Mouse (Mus musculus) ES-E14 (cell line): ENCODE results near the gene Cd24a. TPM values are rescaled to one million over a fixed set of nuclear protein-coding genes. Genes with fewer than 3 reads are reported as not detected.

ENCODE experiments used
- DNase-seq: peaks from one replicate; pipeline ENCODE4 v3.0.0-alpha.2; 2013; ENCODE audit warnings: low read depth, low spot score
- H3K27ac ChIP-seq: 2 replicates; pipeline ENCODE4 v1.5.1; 2012; ENCODE audit warnings: low read depth, mild to moderate bottlenecking, low read length, moderate library complexity, mixed read lengths; ENCODE audit not compliant: poor library complexity, insufficient read depth, severe bottlenecking
- H3K36me3 ChIP-seq: 2 replicates; pipeline ENCODE4 v1.6.1; 2012; ENCODE audit warnings: mild to moderate bottlenecking, low read length, moderate library complexity, mixed read lengths; ENCODE audit not compliant: control insufficient read depth, poor library complexity, insufficient read depth, severe bottlenecking
- H3K4me1 ChIP-seq, 2 experiments: fragments of 150-350 bp in 1 of 2; sonication (generic) in 1 of 2; 2 replicates each; pipeline ENCODE4 v1.6.1; 2012; ENCODE audit warnings: low read length in 2 of 2, mild to moderate bottlenecking in 1 of 2, mixed read lengths in 1 of 2; ENCODE audit not compliant: control insufficient read depth in 2 of 2, insufficient read depth in 2 of 2, poor library complexity in 1 of 2
- H3K4me3 ChIP-seq, 2 experiments: fragments of 150-350 bp in 1 of 2; sonication (generic) in 1 of 2; 2 replicates each; pipeline ENCODE4 v1.5.1; 2012; ENCODE audit warnings: low read length in 2 of 2, low read depth in 1 of 2, mild to moderate bottlenecking in 1 of 2, mixed read lengths in 1 of 2; ENCODE audit not compliant: insufficient read depth in 1 of 2, poor library complexity in 1 of 2, severe bottlenecking in 1 of 2
- H3K9ac ChIP-seq: 2 replicates; pipeline ENCODE4 v1.6.1; 2012; ENCODE audit warnings: low read depth, mild to moderate bottlenecking, low read length, mixed read lengths; ENCODE audit not compliant: poor library complexity, insufficient read depth, severe bottlenecking
- H3K9me3 ChIP-seq: fragments of 150-350 bp; sonication (generic); 2 replicates; pipeline ENCODE4 v1.6.1; 2012; ENCODE audit warnings: low read depth, mild to moderate bottlenecking, low read length; ENCODE audit not compliant: control insufficient read depth, insufficient read depth
- CHD2 ChIP-seq: IDR thresholded peaks from 2 replicates; pipeline ENCODE4 v1.6.1; 2014; ENCODE audit warnings: mild to moderate bottlenecking, low read depth, low read length, inconsistent platforms
- HCFC1 ChIP-seq: IDR thresholded peaks from 2 replicates; pipeline ENCODE4 v1.6.1; 2012; ENCODE audit warnings: low read length, inconsistent platforms, borderline replicate concordance; ENCODE audit not compliant: insufficient read depth
- MAFK ChIP-seq: IDR thresholded peaks from 2 replicates; pipeline ENCODE4 v1.6.1; 2014; ENCODE audit warnings: mild to moderate bottlenecking, low read depth, low read length, inconsistent platforms; ENCODE audit not compliant: insufficient read depth
- ZC3H11A ChIP-seq: IDR thresholded peaks from 2 replicates; pipeline ENCODE4 v1.6.1; 2012; ENCODE audit warnings: low read depth, mild to moderate bottlenecking, inconsistent platforms, low read length, borderline replicate concordance
- ZNF384 ChIP-seq: IDR thresholded peaks from 2 replicates; pipeline ENCODE4 v1.6.1; 2012; ENCODE audit warnings: low read depth, low read length, inconsistent platforms
- in situ Hi-C, 2 experiments: fragments of 600-800 bp; cut with MboI; formaldehyde crosslinking; loops; one replicate each; pipeline ENCODE4 v1.15.1; 2025; ENCODE audit warnings: low sequenced_read_pairs in 2 of 2, inconsistent platforms in 1 of 2; ENCODE audit not compliant: unreplicated experiment in 2 of 2
- total RNA-seq: library from RNA; depleted of rRNA; stranded (reverse); fragments of 300-350 nt; gene quantifications from 2 replicates; pipeline ENCODE4 v1.2.3, GENCODE M21; 2012

The Cd24a gene
- total RNA-seq, 1 experiment: 84.4 TPM

- DNase-seq: no peak
- in situ Hi-C loops: loop anchor here in 1 of 2 experiments (25.0 kb wide), 1 partner anchor 328 kb away; the partner anchor contains the start of genes Qrsl1 and Rtn4ip1
- Histone ChIP-seq H3K4me1 (peaks cover 2 to 14% of the 10 kb centered on the region in 2 experiments; a peak in 3 of 4 replicates), H3K27ac (no peak overlapping the region), H3K4me3 (no peak overlapping the region), H3K36me3 (no peaks in the 10 kb centered on the region), H3K9ac (no peak overlapping the region), H3K9me3 (no peaks in the 10 kb centered on the region)
- TF ChIP-seq HCFC1 (no peak), ZNF384 (no peak), ZC3H11A (no peak), CHD2 (no peak), MAFK (no peak)
Measured at GRCm38 (mm10) chr10:43584538-43584937, 6.5 kb downstream of the Cd24a start.

GRCm38 (mm10) chr10:43588470-43589177 lies 10.5 kb downstream of the Cd24a start:
- no peak for TF ChIP-seq HCFC1
- TF ChIP-seq ZNF384: no peak
- TF ChIP-seq MAFK: no peak
- no peak for TF ChIP-seq ZC3H11A
- no peak for TF ChIP-seq CHD2
- H3K9ac ChIP-seq: no peak overlapping the region
- no peak for DNase-seq
- H3K4me1 ChIP-seq: peaks cover 0 to 18% of the 10 kb centered on the region in 2 experiments; a peak in 2 of 4 replicates
- H3K27ac ChIP-seq: no peak overlapping the region
- in situ Hi-C loops: loop anchor here in 1 of 2 experiments (25.0 kb wide), 1 partner anchor 324 kb away; the partner anchor contains the start of genes Qrsl1 and Rtn4ip1
- no peaks in the 10 kb centered on the region for H3K9me3 ChIP-seq
- H3K4me3 ChIP-seq: no peak overlapping the region
- H3K36me3 ChIP-seq: no peaks in the 10 kb centered on the region

- TF ChIP-seq MAFK (no peak), CHD2 (no peak), ZC3H11A (no peak), HCFC1 (no peak), ZNF384 (no peak)
- Histone ChIP-seq H3K4me3 (no peak overlapping the region), H3K9ac (no peak overlapping the region), H3K9me3 (no peaks in the 10 kb centered on the region), H3K27ac (no peak overlapping the region), H3K36me3 (no peaks in the 10 kb centered on the region), H3K4me1 (peaks cover 0 to 17% of the 10 kb centered on the region in 2 experiments; a peak in 2 of 4 replicates)
- in situ Hi-C loops: loop anchor here in 1 of 2 experiments (25.0 kb wide), 1 partner anchor 321 kb away; the partner anchor contains the start of genes Qrsl1 and Rtn4ip1
- DNase-seq: no peak
Measured at GRCm38 (mm10) chr10:43591477-43591876, 13.4 kb downstream of the Cd24a start.

GRCm38 (mm10) chr10:43593182-43593581 lies 15.1 kb downstream of the Cd24a start:
- in situ Hi-C loops: loop anchor here in 1 of 2 experiments (25.0 kb wide), 1 partner anchor 319 kb away; the partner anchor contains the start of genes Qrsl1 and Rtn4ip1
- no peaks in the 10 kb centered on the region for H3K9me3 ChIP-seq
- no peak overlapping the region for H3K27ac ChIP-seq
- no peaks in the 10 kb centered on the region for H3K36me3 ChIP-seq
- H3K9ac ChIP-seq: no peak overlapping the region
- no peak overlapping the region for H3K4me3 ChIP-seq
- no peak for DNase-seq
- no peak for TF ChIP-seq CHD2
- TF ChIP-seq ZNF384: no peak
- no peak for TF ChIP-seq MAFK
- TF ChIP-seq ZC3H11A: no peak
- no peak for TF ChIP-seq HCFC1
- peaks cover 0 to 17% of the 10 kb centered on the region in 2 experiments; a peak in 2 of 4 replicates for H3K4me1 ChIP-seq
